Mouse (Mus musculus) skeletal muscle tissue, postnatal 0 days (tissue): Measurements from ENCODE around the gene Olfr1276. TPM values are rescaled to one million over a fixed set of nuclear protein-coding genes. Genes with fewer than 3 reads are reported as not detected.

Experiments
- polyA plus RNA-seq: library from polyadenylated mRNA; unstranded; fragments of >200 nt; fragmentation: Nextera tagmentation; extraction: Ambion mirVana; gene quantifications from 2 replicates; pipeline ENCODE4 v1.2.1, GENCODE M21; 2015

Gene Olfr1276
- polyA plus RNA-seq: not detected in 2 replicates

GRCm38 (mm10) chr2:111254216-111254615 lies at the start of gene Olfr1276:
Gene Olfr1276 (plus strand): TSS chr2:111254516.

GRCm38 (mm10) chr2:111229502-111229901 lies 24.8 kb upstream of the Olfr1276 start, which contains the start of gene 4930430A15Rik:
Gene 4930430A15Rik (minus strand): TSS chr2:111229602.

GRCm38 (mm10) chr2:111235186-111235585 lies 19.1 kb upstream of the Olfr1276 start, which contains the start of gene Olfr1275:
Gene Olfr1275 (minus strand): TSS chr2:111235286.

GRCm38 (mm10) chr2:111274006-111274405 lies 19.7 kb downstream of the Olfr1276 start, which contains the start of gene Olfr1277:
Gene Olfr1277 (minus strand): TSS chr2:111274106.

GRCm38 (mm10) chr2:111289836-111290235 lies 35.5 kb downstream of the Olfr1276 start, which contains the start of gene Olfr1278:
Gene Olfr1278 (plus strand): TSS chr2:111290136.

GRCm38 (mm10) chr2:111300374-111300773 lies 46.1 kb downstream of the Olfr1276 start, which contains the start of gene Olfr1279:
Gene Olfr1279 (plus strand): TSS chr2:111300635.

Other genes with a start within 250 kb of the Olfr1276 start
- gene Gm13941, start 148.5 kb upstream of the Olfr1276 start, polyA plus RNA-seq: not detected in 2 replicates
- gene Gm15130, start 101.6 kb upstream of the Olfr1276 start, polyA plus RNA-seq: not detected in 2 replicates
- not detected in 2 replicates for gene 4930430A15Rik, start 24.9 kb upstream of the Olfr1276 start, polyA plus RNA-seq
- gene Olfr1275, start 19.2 kb upstream of the Olfr1276 start, polyA plus RNA-seq: not detected in 2 replicates
- not detected in 2 replicates for gene Olfr1277, start 19.6 kb downstream of the Olfr1276 start, polyA plus RNA-seq
- not detected in 2 replicates for gene Olfr1278, start 35.6 kb downstream of the Olfr1276 start, polyA plus RNA-seq
- gene Olfr1279, start 46.1 kb downstream of the Olfr1276 start, polyA plus RNA-seq: not detected in 2 replicates
- not detected in 2 replicates for gene Olfr1280, start 59.5 kb downstream of the Olfr1276 start, polyA plus RNA-seq
- not detected in 2 replicates for gene Olfr1281, start 72.0 kb downstream of the Olfr1276 start, polyA plus RNA-seq
- gene Olfr1282, start 81.6 kb downstream of the Olfr1276 start, polyA plus RNA-seq: not detected in 2 replicates
- gene Olfr1283, start 112.3 kb downstream of the Olfr1276 start, polyA plus RNA-seq: not detected in 2 replicates
- gene Olfr1284, start 121.0 kb downstream of the Olfr1276 start, polyA plus RNA-seq: not detected in 2 replicates
- gene Olfr1286, start 168.6 kb downstream of the Olfr1276 start, polyA plus RNA-seq: not detected in 2 replicates
- gene Olfr1287, start 194.6 kb downstream of the Olfr1276 start, polyA plus RNA-seq: not detected in 2 replicates
- gene Olfr1288, start 219.6 kb downstream of the Olfr1276 start, polyA plus RNA-seq: not detected in 2 replicates
- not detected in 2 replicates for gene Olfr1289, start 226.3 kb downstream of the Olfr1276 start, polyA plus RNA-seq
- not detected in 2 replicates for gene Olfr1290, start 239.3 kb downstream of the Olfr1276 start, polyA plus RNA-seq
- not detected in 2 replicates for gene Olfr1291-ps1, start 242.7 kb downstream of the Olfr1276 start, polyA plus RNA-seq